Mouse (Mus musculus): ENCODE results near the gene Ano6.

GRCm38 (mm10) chr15:95753031-95753430 lies 37.6 kb upstream of the Ano6 start:
- TF ChIP-seq EP300 (IDR thresholded peaks at IDR 0.05; ENCODE audit: low read length) (no peak), MAFK (IDR thresholded peaks at IDR 0.05; ENCODE audit: insufficient replicate concordance, low read length) (no peak), POLR2AphosphoS2 (IDR thresholded peaks at IDR 0.05; ENCODE audit: low read depth, low read length) (no peak), NELFE (IDR thresholded peaks at IDR 0.05; ENCODE audit: low read depth, low read length) (no peak), ZNF384 (IDR thresholded peaks at IDR 0.05; ENCODE audit: low read depth, low read length) (no peak), CTCF (conservative IDR thresholded peaks at IDR 0.05 in 1 of 2, IDR thresholded peaks at IDR 0.05 in 1 of 2; ENCODE audit: low read depth in 2 of 2, low read length in 2 of 2) (no peak), UBTF (IDR thresholded peaks at IDR 0.05; ENCODE audit: low read depth, low read length) (no peak), MYC (IDR thresholded peaks at IDR 0.05; ENCODE audit: low read depth, low read length) (no peak), BHLHE40 (IDR thresholded peaks at IDR 0.05; ENCODE audit: low read depth, low read length) (no peak)

Data from CH12.LX (cell line).